Mouse (Mus musculus) c-Kit-negative CD71-positive TER-119-positive erythroid progenitor cells, embryonic 14.5 days (primary cell): ENCODE data around the gene Glis1.

Experiments
- DNase-seq: peaks from one replicate; pipeline ENCODE4 v3.0.0-alpha.2; 2013; ENCODE audit warnings: low read depth, low spot score

Glis1 gene

GRCm38 (mm10) chr4:107452266-107453015 is 18.1 kb downstream of the Glis1 start:
- DNase-seq: no peak

- peak; percentile 59 for DNase-seq
Observed at GRCm38 (mm10) chr4:107453141-107453984, 19.0 kb downstream of the Glis1 start.

- peak; percentile 30 for DNase-seq
Observed at GRCm38 (mm10) chr4:107457602-107458001, 23.2 kb downstream of the Glis1 start.

- peak; percentile 73 for DNase-seq
Observed at GRCm38 (mm10) chr4:107458907-107459306, 24.5 kb downstream of the Glis1 start.

- no peak for DNase-seq
Observed at GRCm38 (mm10) chr4:107459461-107459860, 25.1 kb downstream of the Glis1 start.

GRCm38 (mm10) chr4:107460468-107460867 is 26.1 kb downstream of the Glis1 start:
- no peak for DNase-seq

- DNase-seq: no peak
Observed at GRCm38 (mm10) chr4:107467831-107468230, 33.4 kb downstream of the Glis1 start.

GRCm38 (mm10) chr4:107468264-107468663 is 33.9 kb downstream of the Glis1 start:
- no peak for DNase-seq

- no peak for DNase-seq
Observed at GRCm38 (mm10) chr4:107468768-107469167, 34.4 kb downstream of the Glis1 start.

GRCm38 (mm10) chr4:107476266-107476665 is 41.9 kb downstream of the Glis1 start:
- DNase-seq: no peak

- DNase-seq: no peak
Observed at GRCm38 (mm10) chr4:107479015-107479414, 44.6 kb downstream of the Glis1 start.

- no peak for DNase-seq
Observed at GRCm38 (mm10) chr4:107482541-107482940, 48.1 kb downstream of the Glis1 start.

GRCm38 (mm10) chr4:107483556-107484220 is 49.3 kb downstream of the Glis1 start:
- no peak for DNase-seq

- DNase-seq: no peak
Observed at GRCm38 (mm10) chr4:107484221-107484575, 49.8 kb downstream of the Glis1 start.

- no peak for DNase-seq
Observed at GRCm38 (mm10) chr4:107485903-107486302, 51.5 kb downstream of the Glis1 start.

GRCm38 (mm10) chr4:107489121-107489840 is 54.9 kb downstream of the Glis1 start:
- DNase-seq: no peak

GRCm38 (mm10) chr4:107492991-107493390 is 58.6 kb downstream of the Glis1 start:
- DNase-seq: no peak

GRCm38 (mm10) chr4:107495751-107496430 is 61.5 kb downstream of the Glis1 start:
- DNase-seq: no peak

GRCm38 (mm10) chr4:107497430-107497935 is 63.1 kb downstream of the Glis1 start:
- DNase-seq: no peak

- DNase-seq: no peak
Observed at GRCm38 (mm10) chr4:107502601-107503051, 68.2 kb downstream of the Glis1 start.

GRCm38 (mm10) chr4:107514981-107515380 is 80.6 kb downstream of the Glis1 start:
- DNase-seq: no peak
